Mouse (Mus musculus) lung, embryonic 14.5 days (tissue): ENCODE data around the gene Dcdc2b. TPM values are rescaled to one million over a fixed set of nuclear protein-coding genes. Genes with fewer than 3 reads are reported as not detected.

ENCODE experiments used
- ATAC-seq: fragments of 200-750 bp; cut with Nextera tagmentation; 2 replicates; pipeline ENCODE4 v1.8.0; 2017; ENCODE audit warnings: mild to moderate bottlenecking, moderate TSS enrichment, moderate library complexity; ENCODE audit not compliant: insufficient read depth
- DNase-seq: peaks from one replicate; pipeline ENCODE4 v3.0.0-alpha.2; 2015
- H3K27ac ChIP-seq: fragments of 300-500 bp; sonication (generic); 2 replicates; pipeline ENCODE4 v1.5.1; 2014; ENCODE audit warnings: low read depth, mild to moderate bottlenecking, moderate library complexity
- H3K27me3 ChIP-seq: fragments of 300-500 bp; sonication (generic); 2 replicates; pipeline ENCODE4 v1.6.1; 2014; ENCODE audit warnings: low read length, control low read depth; ENCODE audit not compliant: insufficient read depth
- H3K36me3 ChIP-seq: fragments of 300-500 bp; sonication (generic); 2 replicates; pipeline ENCODE4 v1.6.1; 2014; ENCODE audit warnings: control low read depth; ENCODE audit not compliant: insufficient read depth
- H3K4me1 ChIP-seq: fragments of 300-500 bp; sonication (generic); 2 replicates; pipeline ENCODE4 v1.6.1; 2014; ENCODE audit warnings: antibody characterized with exemption, control low read depth; ENCODE audit not compliant: insufficient read depth
- H3K4me2 ChIP-seq: fragments of 300-500 bp; sonication (generic); 2 replicates; pipeline ENCODE4 v1.6.1; 2014; ENCODE audit warnings: mild to moderate bottlenecking
- H3K4me3 ChIP-seq: fragments of 300-500 bp; sonication (generic); 2 replicates; pipeline ENCODE4 v1.5.1; 2014; ENCODE audit warnings: low read depth, low read length
- H3K9ac ChIP-seq: fragments of 300-500 bp; sonication (generic); 2 replicates; pipeline ENCODE4 v1.6.1; 2014
- H3K9me3 ChIP-seq: fragments of 300-500 bp; sonication (generic); 2 replicates; pipeline ENCODE4 v1.6.1; 2016; ENCODE audit warnings: low read depth, low read length, control low read depth
- CTCF ChIP-seq: IDR thresholded peaks from 2 replicates; pipeline ENCODE4 v1.5.1; 2016; ENCODE audit warnings: antibody characterized with exemption, low read depth
- WGBS: fragments of 180-500 bp; shearing (Covaris S2); extraction: QIAGEN DNeasy Blood & Tissue Kit; methylation state at CpG from one replicate; pipeline ENCODE4 v1.1.7; 2014; 5-methylcytosine and 5-hydroxymethylcytosine counted together
- polyA plus RNA-seq: library from polyadenylated mRNA; unstranded; fragments of >200 nt; fragmentation: Nextera tagmentation; extraction: Ambion mirVana; gene quantifications from 2 replicates; pipeline ENCODE4 v1.2.1, GENCODE M21; 2014

Gene Dcdc2b
- polyA plus RNA-seq, 1 experiment from 2014 or later, result 2.5 TPM

- Histone ChIP-seq H3K9me3 (no peaks in the 10 kb centered on the region), H3K4me2 (0 out of 2 replicates have a peak within 1 kb of the TSS, but pooled peaks have one; percentile 0), H3K4me1 (no peaks in the 10 kb centered on the region), H3K27me3 (no peaks in the 10 kb centered on the region), H3K9ac (no peak within 1 kb of the TSS), H3K27ac (peak within 1 kb of the TSS; percentile 18; the same call in 1 of the 2 replicates), H3K36me3 (no peaks in the 10 kb centered on the region), H3K4me3 (no peak within 1 kb of the TSS)
- TF ChIP-seq CTCF, result no peak
- no peak for DNase-seq
- no peak for ATAC-seq
- WGBS, result 85% methylated on average over 5 of the region's 5 CpGs
These were observed 35.6 kb downstream of the Dcdc2b start, which contains the start of gene Fam167b for GRCm38 (mm10) chr4:129578466-129578865. Fam167b (minus strand) TSS chr4:129578549.

GRCm38 (mm10) chr4:129577688-129578087, 36.4 kb downstream of the Dcdc2b start:
- Histone ChIP-seq H3K4me3 (no peak overlapping the region), H3K36me3 (no peaks in the 10 kb centered on the region), H3K4me2 (no peak overlapping the region), H3K9me3 (no peaks in the 10 kb centered on the region), H3K27ac (no peak overlapping the region), H3K27me3 (no peaks in the 10 kb centered on the region), H3K4me1 (no peaks in the 10 kb centered on the region), H3K9ac (no peak overlapping the region)
- WGBS, result 74% methylated on average over 7 of the region's 7 CpGs
- DNase-seq (no peak), ATAC-seq (no peak)
- no peak for TF ChIP-seq CTCF

- no peaks in the 10 kb centered on the region for H3K9me3 ChIP-seq
- no peak overlapping the region for H3K4me3 ChIP-seq
- H3K4me1 ChIP-seq, result no peaks in the 10 kb centered on the region
- TF ChIP-seq CTCF, result peak; percentile 66
- ATAC-seq (no peak), DNase-seq (peak; percentile 87)
- no peak overlapping the region for H3K9ac ChIP-seq
- no peak overlapping the region for H3K27ac ChIP-seq
- H3K27me3 ChIP-seq, result no peaks in the 10 kb centered on the region
- H3K36me3 ChIP-seq, result no peaks in the 10 kb centered on the region
- WGBS, result 36% methylated on average over 21 of the region's 21 CpGs
- 0 out of 2 replicates have a peak overlapping the region, but pooled peaks have one; percentile 0 for H3K4me2 ChIP-seq
These were observed 37.1 kb downstream of the Dcdc2b start for GRCm38 (mm10) chr4:129576863-129577491.

GRCm38 (mm10) chr4:129575171-129575844, 38.7 kb downstream of the Dcdc2b start:
- no peaks in the 10 kb centered on the region for H3K27me3 ChIP-seq
- DNase-seq, result peak; percentile 38
- H3K9me3 ChIP-seq, result no peaks in the 10 kb centered on the region
- H3K4me1 ChIP-seq, result no peaks in the 10 kb centered on the region
- H3K27ac ChIP-seq, result peak overlapping the region; percentile 42; the same call in 1 of the 2 replicates
- no peak overlapping the region for H3K9ac ChIP-seq
- no peak overlapping the region for H3K4me2 ChIP-seq
- H3K4me3 ChIP-seq, result no peak overlapping the region
- no peak for TF ChIP-seq CTCF
- no peaks in the 10 kb centered on the region for H3K36me3 ChIP-seq
- WGBS, result 36% methylated on average over 7 of the region's 8 CpGs
- no peak for ATAC-seq

GRCm38 (mm10) chr4:129573430-129573829, 40.6 kb downstream of the Dcdc2b start, which contains the start of gene Lck:
Lck (minus strand) TSS chr4:129573641.
- H3K9me3 ChIP-seq, result no peaks in the 10 kb centered on the region
- WGBS, result 80% methylated on average over 8 of the region's 8 CpGs
- H3K4me2 ChIP-seq, result no peak within 1 kb of the TSS
- H3K9ac ChIP-seq, result no peak within 1 kb of the TSS
- no peak within 1 kb of the TSS for H3K4me3 ChIP-seq
- no peaks in the 10 kb centered on the region for H3K36me3 ChIP-seq
- H3K27me3 ChIP-seq, result no peaks in the 10 kb centered on the region
- H3K4me1 ChIP-seq, result no peaks in the 10 kb centered on the region
- TF ChIP-seq CTCF, result no peak
- no peak for DNase-seq
- peak within 1 kb of the TSS; percentile 26; the same call in 1 of the 2 replicates for H3K27ac ChIP-seq
- no peak for ATAC-seq

GRCm38 (mm10) chr4:129573093-129573370, 41.0 kb downstream of the Dcdc2b start:
- H3K9me3 ChIP-seq, result no peaks in the 10 kb centered on the region
- WGBS, result 91% methylated on average over 4 of the region's 4 CpGs
- no peaks in the 10 kb centered on the region for H3K27me3 ChIP-seq
- no peaks in the 10 kb centered on the region for H3K4me1 ChIP-seq
- no peak overlapping the region for H3K27ac ChIP-seq
- DNase-seq (no peak), ATAC-seq (no peak)
- no peak for TF ChIP-seq CTCF
- no peak overlapping the region for H3K9ac ChIP-seq
- no peak overlapping the region for H3K4me3 ChIP-seq
- H3K4me2 ChIP-seq, result no peak overlapping the region
- H3K36me3 ChIP-seq, result no peaks in the 10 kb centered on the region

- peak overlapping the region; percentile 26; the same call in 1 of the 2 replicates for H3K27ac ChIP-seq
- DNase-seq, result peak; percentile 36
- WGBS, result 67% methylated on average over 13 of the region's 13 CpGs
These were observed 41.6 kb downstream of the Dcdc2b start for GRCm38 (mm10) chr4:129572236-129573092.

More at GRCm38 (mm10) chr4:129572236-129573092, 41.6 kb downstream of the Dcdc2b start:
- ATAC-seq, result no peak
- TF ChIP-seq CTCF, result no peak
- Histone ChIP-seq H3K4me1 (no peaks in the 10 kb centered on the region), H3K27me3 (no peaks in the 10 kb centered on the region), H3K4me3 (no peak overlapping the region), H3K4me2 (no peak overlapping the region), H3K36me3 (no peaks in the 10 kb centered on the region), H3K9me3 (no peaks in the 10 kb centered on the region), H3K9ac (no peak overlapping the region)
